Mouse (Mus musculus): ENCODE measurements around the gene Olfr724.
"Not testable (repeated sequence)": the region's sequence is repeated elsewhere in the genome, so short reads cannot be mapped to it uniquely, and the experiment has no call there.

The Olfr724 gene

DNA sequence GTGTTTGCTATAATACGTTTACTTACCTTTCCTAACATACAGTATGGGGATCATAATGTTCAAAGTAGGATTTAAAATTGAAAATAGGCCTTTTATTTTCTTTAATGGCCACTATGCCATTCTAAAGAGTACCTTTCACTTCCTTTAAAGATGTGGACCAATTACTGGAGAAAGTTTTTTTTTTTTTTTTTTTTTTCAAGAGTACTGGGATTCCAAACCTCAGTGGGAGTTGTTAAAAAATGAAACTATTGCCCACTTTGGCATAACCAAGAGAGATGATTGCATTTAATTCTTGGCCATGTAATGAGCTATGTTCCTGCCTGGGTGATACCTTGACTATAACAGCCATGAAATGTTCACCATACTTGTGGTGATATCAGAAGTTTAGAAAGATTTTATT is at the start of gene Olfr724:
TSS of gene Olfr724 (minus strand) at position 101 of the 400 bp plus-strand sequence.
- DNase-seq (ENCODE audit: low spot score) = not testable (repeated sequence)

DNA sequence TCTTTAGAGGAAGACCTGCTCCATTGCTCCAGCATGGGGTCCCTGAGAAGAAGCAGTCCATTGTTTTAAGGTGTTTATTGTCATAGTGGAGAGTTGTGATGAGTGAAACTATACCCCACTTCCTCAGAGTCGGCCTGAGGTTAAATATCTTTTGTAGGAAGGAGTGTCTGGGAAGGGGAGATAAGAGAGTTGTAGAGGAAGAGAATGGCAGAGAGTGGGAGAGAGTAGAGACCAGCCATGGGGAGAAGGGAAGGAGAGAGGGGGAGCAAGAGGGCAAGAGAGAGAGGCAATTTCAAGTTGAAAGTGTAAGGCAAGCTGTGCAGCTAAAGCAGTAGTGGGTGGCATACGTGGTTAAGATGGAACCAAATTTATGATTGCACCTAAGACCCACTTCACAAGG is 7.2 kb downstream of the Olfr724 start:
- no peak for DNase-seq (ENCODE audit: low spot score)

DNA sequence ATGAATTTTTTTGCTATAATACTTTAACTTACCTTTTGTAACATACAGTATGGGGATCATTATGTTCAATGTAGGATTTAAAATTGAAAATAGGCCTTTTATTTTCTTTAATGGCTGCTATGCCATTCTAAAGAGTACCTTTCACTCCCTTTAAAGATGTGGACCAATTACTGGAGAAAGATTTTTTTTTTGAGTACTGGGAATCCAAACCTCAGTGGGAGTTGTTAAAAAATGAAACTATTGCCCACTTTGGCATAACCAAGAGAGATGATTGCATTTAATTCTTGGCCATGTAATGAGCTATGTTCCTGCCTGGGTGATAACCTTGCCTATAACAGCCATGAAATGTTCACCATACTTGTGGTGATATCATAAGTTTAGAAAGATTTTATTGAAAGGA is 31.4 kb downstream of the Olfr724 start, which contains the start of gene Olfr723:
TSS of gene Olfr723 (minus strand) at position 101 of the 400 bp plus-strand sequence.
- DNase-seq (ENCODE audit: low spot score) = not testable (repeated sequence)

All from ovary, postnatal 10 days (tissue).